Mouse (Mus musculus) stomach, embryonic 15.5 days (tissue): ENCODE data around the gene Ncf1. TPM values are rescaled to one million over a fixed set of nuclear protein-coding genes. Genes with fewer than 3 reads are reported as not detected.
A peak's percentile ranks its signal among the peaks of the same experiment; 100 is the strongest.

Source experiments
- ATAC-seq: fragments of 200-750 bp; cut with Nextera tagmentation; 2 replicates; pipeline ENCODE4 v1.8.0; 2017; ENCODE audit warnings: low read depth, moderate number of reproducible peaks, moderate TSS enrichment; ENCODE audit not compliant: insufficient read depth, low FRiP score
- H3K27ac ChIP-seq: fragments of 300-500 bp; sonication (generic); 2 replicates; pipeline ENCODE4 v1.5.1; 2015; ENCODE audit warnings: mild to moderate bottlenecking, inconsistent platforms
- H3K27me3 ChIP-seq: fragments of 300-500 bp; sonication (generic); replicated peaks from 2 replicates; pipeline ENCODE4 v1.6.1; 2015; ENCODE audit warnings: inconsistent platforms
- H3K36me3 ChIP-seq: fragments of 300-500 bp; sonication (generic); 2 replicates; pipeline ENCODE4 v1.6.1; 2015; ENCODE audit warnings: inconsistent platforms
- H3K4me1 ChIP-seq: fragments of 300-500 bp; sonication (generic); 2 replicates; pipeline ENCODE4 v1.6.1; 2015; ENCODE audit warnings: inconsistent platforms
- H3K4me2 ChIP-seq: fragments of 300-500 bp; sonication (generic); 2 replicates; pipeline ENCODE4 v1.6.1; 2015; ENCODE audit warnings: mild to moderate bottlenecking, inconsistent platforms
- H3K4me3 ChIP-seq: fragments of 300-500 bp; sonication (generic); replicated peaks from 2 replicates; pipeline ENCODE4 v1.5.1; 2015; ENCODE audit warnings: inconsistent platforms
- H3K9ac ChIP-seq: fragments of 300-500 bp; sonication (generic); 2 replicates; pipeline ENCODE4 v1.6.1; 2015; ENCODE audit warnings: inconsistent platforms
- H3K9me3 ChIP-seq: fragments of 300-500 bp; sonication (generic); 2 replicates; pipeline ENCODE4 v1.6.1; 2016; ENCODE audit warnings: inconsistent platforms
- whole genome bisulfite sequencing: fragments of 180-500 bp; shearing (Covaris S2); methylation state at CpG from one replicate; pipeline ENCODE4 v1.1.7; 2015; 5-methylcytosine and 5-hydroxymethylcytosine counted together
- polyA plus RNA-seq: library from polyadenylated mRNA; unstranded; fragments of >200 nt; fragmentation: Nextera tagmentation; extraction: Ambion mirVana; gene quantifications from 2 replicates; pipeline ENCODE4 v1.2.1, GENCODE M21; 2015

Gene Ncf1
- polyA plus RNA-seq, 1 experiment from 2014 or later, result 7.9 TPM

DNA sequence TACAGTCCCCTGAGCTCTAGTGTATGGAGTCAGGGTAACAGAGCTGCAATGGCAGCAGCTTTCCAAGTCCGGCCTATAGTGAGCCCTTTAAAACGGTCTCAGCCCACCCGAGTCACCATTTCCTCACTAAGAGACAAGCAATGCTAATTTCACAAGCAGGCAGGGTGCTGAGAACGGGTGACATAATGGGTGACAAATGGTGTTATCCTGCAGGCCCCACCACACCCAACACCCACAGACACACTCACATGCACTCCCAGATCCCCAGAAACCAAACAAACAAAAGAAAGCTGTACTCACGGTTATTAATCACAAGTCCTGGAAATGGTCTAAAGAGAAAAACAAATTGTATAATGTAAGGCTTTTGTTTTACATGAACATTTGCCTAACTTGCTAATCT, 12.4 kb upstream of the Ncf1 start:
- WGBS, result 75% methylated on average over 5 of the region's 5 CpGs
- no peak for ATAC-seq
- Histone ChIP-seq H3K36me3 (peaks cover 99% of the 10 kb centered on the region), H3K4me1 (no peaks in the 10 kb centered on the region), H3K4me3 (no peak overlapping the region), H3K9me3 (no peaks in the 10 kb centered on the region), H3K27ac (no peak overlapping the region), H3K4me2 (no peak overlapping the region), H3K27me3 (no peaks in the 10 kb centered on the region), H3K9ac (no peak overlapping the region)

DNA sequence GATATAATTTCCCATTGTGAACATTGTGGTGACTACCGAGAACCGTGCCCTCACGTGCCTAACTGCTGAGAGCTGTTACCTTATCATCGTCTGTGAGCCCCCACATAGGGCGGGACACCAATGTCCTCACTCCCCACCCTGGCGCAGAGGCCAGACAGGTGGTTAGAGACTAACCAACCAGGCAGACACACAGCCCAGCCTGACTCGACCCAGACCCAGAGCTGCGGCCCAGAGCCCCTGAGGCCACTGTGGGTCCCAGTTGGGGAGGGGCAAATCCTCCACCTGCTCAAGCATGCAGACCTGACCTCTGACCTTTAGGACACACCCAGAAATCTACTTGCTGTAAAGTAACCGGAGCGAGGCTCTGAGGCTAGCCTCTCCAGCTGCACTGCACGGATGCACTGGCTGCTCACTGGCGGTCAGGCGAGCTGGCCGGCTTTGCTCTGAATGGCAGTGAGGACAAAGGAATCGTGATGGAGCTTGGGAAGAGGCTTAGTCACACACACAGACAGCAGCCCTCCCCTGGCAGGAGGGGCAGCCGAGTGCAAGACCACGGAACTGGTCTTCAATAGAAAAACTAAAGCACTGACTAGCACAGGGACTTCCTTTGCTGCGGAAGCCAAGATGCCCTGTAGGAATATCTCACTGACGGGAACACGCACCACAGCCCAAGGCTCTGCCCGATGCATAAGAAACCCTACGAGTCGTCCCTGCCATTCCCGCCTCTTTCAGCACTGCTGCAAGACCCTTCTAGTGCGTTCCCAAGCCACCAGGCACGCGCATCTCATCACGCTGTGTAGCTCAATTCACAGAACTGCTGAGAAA, 8.7 kb upstream of the Ncf1 start:
- ATAC-seq, result no peak
- Histone ChIP-seq H3K4me1 (peaks cover 19% of the 10 kb centered on the region), H3K9ac (no peak overlapping the region), H3K27ac (no peak overlapping the region), H3K9me3 (no peaks in the 10 kb centered on the region), H3K4me2 (no peak overlapping the region), H3K27me3 (no peaks in the 10 kb centered on the region), H3K4me3 (no peak overlapping the region), H3K36me3 (peaks cover 63% of the 10 kb centered on the region)
- WGBS, result 80% methylated on average over 28 of the region's 28 CpGs

DNA sequence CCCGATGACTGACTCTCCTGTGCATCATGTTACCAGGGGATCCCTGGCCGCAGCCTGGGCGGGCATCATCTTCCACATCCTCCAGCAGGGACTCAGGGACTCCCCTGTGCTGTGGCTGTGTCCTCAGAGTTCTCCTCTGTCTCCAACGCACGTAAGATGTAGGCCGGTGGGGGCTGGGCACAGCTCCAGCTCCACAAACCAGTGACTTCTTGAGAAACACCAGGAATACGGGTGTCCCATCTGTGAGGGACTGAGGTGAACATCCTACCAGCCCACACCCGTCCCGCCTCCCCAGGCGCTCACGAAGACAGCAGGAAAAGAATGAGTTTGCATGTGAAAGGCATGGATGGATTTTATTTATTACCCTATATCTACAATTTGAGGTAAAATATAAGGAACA, 8.1 kb upstream of the Ncf1 start:
- peaks cover 56% of the 10 kb centered on the region for H3K36me3 ChIP-seq
- no peaks in the 10 kb centered on the region for H3K27me3 ChIP-seq

DNA sequence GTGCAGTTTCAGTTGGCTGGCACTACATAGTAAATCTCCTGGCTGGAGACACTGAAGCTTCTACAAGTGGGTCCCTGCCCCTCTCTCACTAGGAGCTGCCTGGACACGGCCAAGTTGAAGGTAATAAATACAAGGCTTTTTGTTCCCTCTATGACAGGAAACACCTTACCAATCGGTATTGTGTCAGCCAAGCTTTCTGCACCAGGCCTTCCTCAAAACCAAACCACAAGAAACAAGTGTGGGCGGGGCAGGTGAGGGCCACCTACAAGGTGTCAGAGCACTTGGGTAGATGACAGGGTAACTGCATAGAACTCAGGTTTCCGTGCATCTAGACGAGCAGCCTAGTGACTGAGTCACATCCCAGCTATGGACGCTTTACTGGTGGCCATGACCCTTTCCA, 7.4 kb upstream of the Ncf1 start:
- Histone ChIP-seq H3K36me3 (peaks cover 49% of the 10 kb centered on the region), H3K4me1 (peaks cover 30% of the 10 kb centered on the region), H3K27ac (no peak overlapping the region), H3K9me3 (no peaks in the 10 kb centered on the region), H3K4me3 (no peak overlapping the region), H3K27me3 (no peaks in the 10 kb centered on the region), H3K9ac (no peak overlapping the region), H3K4me2 (no peak overlapping the region)
- WGBS, result 71% methylated on average over 6 of the region's 6 CpGs
- no peak for ATAC-seq

More for the DNA sequence above, 8.1 kb upstream of the Ncf1 start:
- peaks cover 25% of the 10 kb centered on the region for H3K4me1 ChIP-seq
- no peak overlapping the region for H3K4me3 ChIP-seq
- H3K9me3 ChIP-seq, result no peaks in the 10 kb centered on the region
- H3K4me2 ChIP-seq, result no peak overlapping the region
- no peak overlapping the region for H3K9ac ChIP-seq
- ATAC-seq, result no peak
- 88% methylated on average over 11 of the region's 11 CpGs for WGBS
- H3K27ac ChIP-seq, result no peak overlapping the region; the same call in 1 of the 2 replicates

DNA sequence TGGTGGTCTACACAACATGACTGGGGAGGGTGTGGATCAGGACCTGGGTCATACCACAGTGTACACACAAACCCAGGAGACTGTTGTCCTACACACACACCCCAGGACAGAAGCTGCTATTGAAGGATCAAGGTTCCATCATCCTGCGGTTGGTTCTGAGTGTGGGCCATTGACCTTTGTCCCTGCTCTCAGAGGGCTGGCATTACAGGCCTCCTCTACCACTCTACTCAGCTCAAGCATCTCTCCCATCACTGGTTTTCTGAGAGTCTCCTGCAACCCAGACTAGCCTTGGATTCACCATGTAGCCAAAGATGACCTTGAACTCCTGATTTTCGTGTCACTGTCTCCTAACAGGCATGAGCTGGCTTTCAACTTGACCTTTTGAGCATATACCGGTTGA, 6.8 kb upstream of the Ncf1 start:
- Histone ChIP-seq H3K27me3 (no peaks in the 10 kb centered on the region), H3K4me2 (no peak overlapping the region), H3K4me3 (no peak overlapping the region), H3K9me3 (no peaks in the 10 kb centered on the region), H3K36me3 (peaks cover 44% of the 10 kb centered on the region), H3K4me1 (peaks cover 30% of the 10 kb centered on the region), H3K9ac (no peak overlapping the region), H3K27ac (peak overlapping the region; percentile 49; the same call in 1 of the 2 replicates)
- 74% methylated on average over 3 of the region's 3 CpGs for WGBS
- ATAC-seq, result no peak

DNA sequence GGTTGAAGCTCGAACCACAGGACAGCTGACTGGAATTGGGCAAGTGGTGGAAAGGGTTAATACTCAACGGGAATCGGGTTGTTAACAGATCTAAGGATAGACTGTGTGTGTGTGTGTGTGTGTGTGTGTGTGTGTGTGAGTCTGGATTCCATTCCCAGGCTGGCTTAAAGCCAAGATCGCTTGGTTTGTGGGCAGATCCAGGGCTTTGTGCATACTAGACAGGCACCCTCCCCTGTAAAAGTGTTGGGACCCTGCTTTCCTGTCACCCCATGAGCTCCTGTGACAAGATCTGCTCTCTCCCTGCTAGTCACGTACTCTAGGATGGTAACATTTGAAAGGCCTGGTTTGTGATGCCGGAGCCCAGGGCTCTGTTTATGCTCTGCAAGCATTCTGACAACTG, 5.7 kb upstream of the Ncf1 start:
- no peaks in the 10 kb centered on the region for H3K27me3 ChIP-seq
- ATAC-seq, result no peak
- no peaks in the 10 kb centered on the region for H3K9me3 ChIP-seq
- H3K9ac ChIP-seq, result no peak overlapping the region
- WGBS, result 24% methylated on average over 6 of the region's 6 CpGs
- no peak overlapping the region for H3K4me2 ChIP-seq
- peaks cover 33% of the 10 kb centered on the region for H3K36me3 ChIP-seq
- H3K4me1 ChIP-seq, result peaks cover 30% of the 10 kb centered on the region
- H3K4me3 ChIP-seq, result no peak overlapping the region
- H3K27ac ChIP-seq, result peak overlapping the region; percentile 49

DNA sequence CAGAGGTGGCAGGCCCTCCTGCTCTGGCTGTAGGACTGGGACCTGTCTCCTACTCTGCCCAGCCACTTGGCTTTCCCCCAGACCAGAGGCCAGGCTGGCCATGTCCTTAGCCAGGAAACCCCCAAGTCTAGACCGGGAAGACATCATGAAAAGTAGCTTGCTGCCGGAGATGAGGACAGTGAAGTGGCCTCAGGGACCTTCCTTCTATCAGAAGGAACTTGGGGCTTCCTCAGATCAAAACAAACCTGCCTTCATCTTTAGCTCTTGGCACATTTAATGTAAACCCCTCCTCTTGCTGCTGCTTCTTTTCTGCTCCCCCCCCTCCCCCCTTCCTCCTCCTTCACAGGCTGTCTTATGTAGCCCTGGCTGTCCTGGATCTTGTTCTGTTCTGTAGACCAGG, 4.8 kb upstream of the Ncf1 start:
- H3K9me3 ChIP-seq, result no peaks in the 10 kb centered on the region
- H3K27ac ChIP-seq, result peak overlapping the region; percentile 40
- ATAC-seq, result no peak
- H3K36me3 ChIP-seq, result peaks cover 24% of the 10 kb centered on the region
- no peak overlapping the region for H3K9ac ChIP-seq
- no peak overlapping the region for H3K4me3 ChIP-seq
- peaks cover 30% of the 10 kb centered on the region for H3K4me1 ChIP-seq
- WGBS, result 45% methylated on average over 2 of the region's 2 CpGs
- no peak overlapping the region for H3K4me2 ChIP-seq
- H3K27me3 ChIP-seq, result no peaks in the 10 kb centered on the region

DNA sequence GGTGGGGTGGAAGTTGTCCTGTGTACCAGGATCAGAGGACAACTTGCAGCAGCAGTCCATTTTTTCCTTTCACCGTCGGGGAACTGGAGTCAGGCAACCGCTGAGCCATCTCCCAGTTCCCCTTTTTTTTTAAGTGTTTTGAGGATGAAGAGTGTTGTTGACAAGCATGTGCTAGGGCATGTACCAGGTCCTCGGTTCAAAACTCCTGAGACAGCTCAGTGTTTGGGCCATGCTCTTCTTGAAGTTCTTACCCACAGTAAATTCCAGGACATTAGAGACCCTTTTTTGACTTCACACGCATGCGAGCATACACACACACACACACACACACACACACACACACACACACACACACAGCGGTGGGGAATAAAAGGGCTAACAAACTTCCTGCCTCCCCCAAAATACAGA, 3.8 kb upstream of the Ncf1 start:
- WGBS, result 41% methylated on average over 7 of the region's 7 CpGs
- H3K4me1 ChIP-seq, result peaks cover 30% of the 10 kb centered on the region
- no peak for ATAC-seq
- no peak overlapping the region for H3K9ac ChIP-seq
- no peaks in the 10 kb centered on the region for H3K9me3 ChIP-seq
- H3K4me2 ChIP-seq, result no peak overlapping the region
- no peaks in the 10 kb centered on the region for H3K27me3 ChIP-seq
- peaks cover 15% of the 10 kb centered on the region for H3K36me3 ChIP-seq
- peak overlapping the region; percentile 60; the same call in 1 of the 2 replicates for H3K27ac ChIP-seq
- no peak overlapping the region for H3K4me3 ChIP-seq

DNA sequence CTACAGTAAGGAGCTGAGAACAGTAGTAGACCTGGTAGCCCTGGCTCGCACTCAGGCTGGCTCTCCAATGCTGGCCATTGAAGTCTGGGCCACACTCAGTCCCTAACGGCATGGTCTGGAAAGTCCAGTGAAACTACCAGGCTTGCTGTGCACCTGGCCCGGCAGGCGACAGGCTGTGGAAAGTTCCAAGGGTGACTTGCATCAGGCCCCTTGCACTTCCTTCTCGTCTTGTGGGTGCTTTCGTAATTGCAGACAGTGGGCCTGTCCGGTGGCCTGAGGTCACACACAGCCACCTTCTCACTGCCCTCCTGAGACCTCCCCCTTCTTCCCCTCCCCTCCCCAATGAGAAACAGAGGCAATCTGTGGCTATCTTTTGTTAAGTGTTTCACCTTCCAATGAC, 3.1 kb upstream of the Ncf1 start:
- H3K9ac ChIP-seq, result no peak overlapping the region
- peaks cover 30% of the 10 kb centered on the region for H3K4me1 ChIP-seq
- peak; percentile 24; the same call in 1 of the 2 replicates for ATAC-seq
- no peak overlapping the region for H3K4me3 ChIP-seq
- no peaks in the 10 kb centered on the region for H3K27me3 ChIP-seq
- peaks cover 8% of the 10 kb centered on the region; the same call in 1 of the 2 replicates for H3K36me3 ChIP-seq
- no peaks in the 10 kb centered on the region for H3K9me3 ChIP-seq
- 26% methylated on average over 7 of the region's 7 CpGs for WGBS
- H3K4me2 ChIP-seq, result no peak overlapping the region
- H3K27ac ChIP-seq, result peak overlapping the region; percentile 60

DNA sequence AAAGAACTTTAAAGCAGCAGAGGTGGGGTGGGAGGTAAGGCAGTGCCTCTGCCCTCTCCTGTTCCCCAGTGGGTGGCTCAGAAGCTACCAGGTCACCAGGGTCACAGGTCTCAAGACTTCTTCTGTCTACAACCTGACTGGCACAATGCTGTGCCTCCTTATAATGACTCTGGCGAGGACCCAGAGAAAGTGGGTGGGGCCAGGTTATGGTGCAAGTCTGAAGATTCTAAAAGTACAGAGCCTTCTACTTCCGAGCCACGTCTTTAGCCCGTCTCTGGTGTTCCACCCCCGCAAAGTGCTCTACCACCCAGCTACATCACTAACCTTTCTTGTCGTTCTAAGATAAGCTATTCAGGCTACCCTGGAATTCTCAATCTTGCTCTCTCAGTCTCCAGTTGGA, 2.7 kb upstream of the Ncf1 start:
- WGBS, result 48% methylated on average over 6 of the region's 6 CpGs
- Histone ChIP-seq H3K36me3 (peaks cover 3% of the 10 kb centered on the region; the same call in 1 of the 2 replicates), H3K4me2 (no peak overlapping the region), H3K9me3 (no peaks in the 10 kb centered on the region), H3K4me1 (peaks cover 30% of the 10 kb centered on the region), H3K27ac (peak overlapping the region; percentile 60; the same call in 1 of the 2 replicates), H3K27me3 (no peaks in the 10 kb centered on the region), H3K4me3 (no peak overlapping the region), H3K9ac (no peak overlapping the region)
- ATAC-seq, result no peak

DNA sequence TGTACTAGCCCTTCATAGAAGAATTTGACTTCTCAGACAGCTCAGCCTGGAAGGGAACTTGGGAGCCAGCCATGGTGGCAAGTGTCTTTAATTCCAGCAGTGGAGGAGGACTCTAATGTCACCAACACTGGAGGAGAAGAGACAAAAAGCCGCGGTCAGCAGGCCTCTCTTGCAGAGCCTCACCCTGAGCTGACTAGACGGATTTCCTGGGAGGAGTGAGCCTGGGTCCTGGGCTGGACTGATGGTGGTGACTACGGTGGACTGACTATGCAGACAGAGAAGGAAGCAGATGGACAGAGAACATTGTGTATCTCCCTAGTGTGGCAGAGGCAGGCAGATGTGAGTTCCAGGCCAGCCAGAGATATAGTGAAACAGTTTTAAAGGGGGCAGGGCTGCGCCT, 2.0 kb upstream of the Ncf1 start:
- ATAC-seq, result no peak
- Histone ChIP-seq H3K27ac (peak overlapping the region; percentile 21; the same call in 1 of the 2 replicates), H3K4me3 (no peak overlapping the region), H3K9ac (no peak overlapping the region), H3K27me3 (no peaks in the 10 kb centered on the region), H3K4me2 (no peak overlapping the region), H3K9me3 (no peaks in the 10 kb centered on the region), H3K4me1 (peaks cover 35% of the 10 kb centered on the region), H3K36me3 (no peaks in the 10 kb centered on the region)
- WGBS, result 76% methylated on average over 5 of the region's 5 CpGs

DNA sequence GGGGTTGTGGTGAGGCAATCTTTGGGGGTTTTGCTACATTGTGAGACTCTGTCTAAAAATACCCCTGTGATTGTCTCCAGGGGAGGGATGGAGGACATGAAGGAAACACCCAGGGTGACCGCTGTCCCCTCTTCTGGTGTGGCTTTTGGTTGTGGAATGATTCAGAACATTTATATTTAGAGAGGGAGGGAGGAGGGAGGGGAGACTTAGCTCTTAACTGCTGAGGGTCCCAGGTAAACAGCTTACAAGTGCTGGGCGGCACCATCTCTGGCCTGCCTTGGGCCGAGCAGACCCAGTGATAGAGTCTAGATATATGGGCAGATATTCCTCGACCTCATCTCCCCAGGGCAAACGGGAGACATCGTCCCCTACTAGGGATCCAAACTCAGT, 1.2 kb downstream of the Ncf1 start:
- WGBS, result 76% methylated on average over 6 of the region's 6 CpGs
- Histone ChIP-seq H3K4me3 (peak overlapping the region; percentile 11; the same call in 1 of the 2 replicates), H3K27ac (no peak overlapping the region)

More for the DNA sequence above, 1.2 kb downstream of the Ncf1 start:
- H3K27me3 ChIP-seq, result no peaks in the 10 kb centered on the region; the same call in 1 of the 2 replicates
- H3K9ac ChIP-seq, result no peak overlapping the region
- no peak for ATAC-seq
- no peaks in the 10 kb centered on the region for H3K36me3 ChIP-seq
- no peaks in the 10 kb centered on the region for H3K9me3 ChIP-seq
- 0 out of 2 replicates have a peak overlapping the region, but pooled peaks have one; percentile 3 for H3K4me2 ChIP-seq
- 0 out of 2 replicates have a peak, but pooled peaks cover 18% of the 10 kb centered on the region for H3K4me1 ChIP-seq
